Mouse (Mus musculus) forebrain, embryonic 16.5 days (tissue): ENCODE measurements around the gene Pdcd10. TPM values are rescaled to one million over a fixed set of nuclear protein-coding genes. Genes with fewer than 3 reads are reported as not detected.

Experiments used
- ATAC-seq: fragments of 200-750 bp; cut with Nextera tagmentation; 2 replicates; pipeline ENCODE4 v1.8.0; 2017; ENCODE audit warnings: mild to moderate bottlenecking, moderate library complexity
- H3K27ac ChIP-seq: fragments of 300-500 bp; sonication (generic); 2 replicates; pipeline ENCODE4 v1.5.1; 2014; ENCODE audit warnings: low read length, control low read depth
- H3K27me3 ChIP-seq: fragments of 300-500 bp; sonication (generic); replicated peaks from 2 replicates; pipeline ENCODE4 v1.6.1; 2014; ENCODE audit warnings: low read length; ENCODE audit not compliant: control insufficient read depth, insufficient read depth
- H3K36me3 ChIP-seq: fragments of 300-500 bp; sonication (generic); 2 replicates; pipeline ENCODE4 v1.6.1; 2014; ENCODE audit not compliant: control insufficient read depth, insufficient read depth
- H3K4me1 ChIP-seq: fragments of 300-500 bp; sonication (generic); replicated peaks from 2 replicates; pipeline ENCODE4 v1.6.1; 2014; ENCODE audit warnings: low read length; ENCODE audit not compliant: control insufficient read depth, insufficient read depth
- H3K4me2 ChIP-seq: fragments of 300-500 bp; sonication (generic); 2 replicates; pipeline ENCODE4 v1.6.1; 2014; ENCODE audit warnings: mild to moderate bottlenecking, low read length, control low read depth
- H3K4me3 ChIP-seq: fragments of 300-500 bp; sonication (generic); replicated peaks from 2 replicates; pipeline ENCODE4 v1.5.1; 2014; ENCODE audit warnings: mild to moderate bottlenecking, low read length, control low read depth
- H3K9ac ChIP-seq: fragments of 300-500 bp; sonication (generic); replicated peaks from 2 replicates; pipeline ENCODE4 v1.6.1; 2014; ENCODE audit warnings: low read depth, low read length, control low read depth
- H3K9me3 ChIP-seq: fragments of 300-500 bp; sonication (generic); 2 replicates; pipeline ENCODE4 v1.6.1; 2016; ENCODE audit warnings: low read length; ENCODE audit not compliant: control insufficient read depth
- WGBS: fragments of 180-500 bp; shearing (Covaris S2); extraction: QIAGEN DNeasy Blood & Tissue Kit; methylation state at CpG from one replicate; pipeline ENCODE4 v1.1.7; 2014; 5-methylcytosine and 5-hydroxymethylcytosine counted together
- polyA plus RNA-seq: library from polyadenylated mRNA; unstranded; fragments of >200 nt; fragmentation: Nextera tagmentation; extraction: Ambion mirVana; gene quantifications from 2 replicates; pipeline ENCODE4 v1.2.1, GENCODE M21; 2015

The Pdcd10 gene
- polyA plus RNA-seq, 1 experiment from 2014 or later = 82.6 TPM

DNA sequence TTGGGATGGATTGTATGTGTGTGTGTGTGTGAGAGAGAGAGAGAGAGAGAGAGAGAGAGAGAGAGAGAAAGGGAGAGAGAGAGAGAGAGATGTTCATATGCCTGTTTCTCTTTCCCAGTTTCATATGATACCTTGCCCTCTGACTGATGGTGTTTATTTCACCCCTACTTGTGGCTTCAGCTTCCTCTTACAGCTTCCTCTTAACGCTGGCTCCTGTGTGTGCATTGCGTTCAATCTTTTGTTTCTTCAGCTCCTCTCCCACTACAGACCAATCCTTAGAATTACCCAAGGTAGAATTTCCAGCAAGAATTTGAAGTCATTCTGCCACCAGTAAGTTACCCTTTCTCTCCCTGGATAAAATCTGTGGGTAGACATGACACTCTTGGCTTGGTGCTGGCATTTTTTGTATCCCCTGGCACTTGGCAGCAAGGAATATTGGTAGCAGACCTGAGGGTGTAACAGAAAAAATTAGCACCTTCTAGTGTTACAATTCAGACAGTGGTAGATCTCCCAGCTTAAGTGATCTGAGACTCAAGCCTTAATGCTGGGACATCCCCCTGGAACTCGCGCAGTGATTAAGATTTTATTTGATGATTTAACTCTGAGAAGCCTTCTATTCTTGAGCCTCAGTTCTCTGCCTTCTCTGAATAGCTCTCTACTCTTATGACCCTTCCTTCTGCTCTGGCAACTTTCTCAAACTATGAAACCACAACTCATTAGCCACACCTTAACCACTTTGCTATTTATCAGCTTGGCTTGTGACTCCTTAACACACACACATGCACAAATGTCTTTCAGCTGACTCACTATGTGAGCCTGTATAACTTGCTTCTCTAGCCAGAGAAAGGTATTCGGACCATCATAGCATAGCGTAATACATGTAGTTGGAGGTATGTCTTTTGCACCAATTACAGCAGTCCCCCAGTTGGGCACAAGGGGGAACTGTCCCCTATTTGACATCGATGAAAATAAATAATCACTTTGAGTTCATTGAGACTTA is 57.4 kb downstream of the Pdcd10 start:
- Histone ChIP-seq H3K36me3 (no peaks in the 10 kb centered on the region), H3K9me3 (no peaks in the 10 kb centered on the region), H3K27ac (no peak overlapping the region), H3K27me3 (no peaks in the 10 kb centered on the region), H3K4me3 (no peak overlapping the region), H3K9ac (no peak overlapping the region), H3K4me1 (no peaks in the 10 kb centered on the region), H3K4me2 (no peak overlapping the region)
- no peak for ATAC-seq
- WGBS = 91% methylated on average over 7 of the region's 7 CpGs

DNA sequence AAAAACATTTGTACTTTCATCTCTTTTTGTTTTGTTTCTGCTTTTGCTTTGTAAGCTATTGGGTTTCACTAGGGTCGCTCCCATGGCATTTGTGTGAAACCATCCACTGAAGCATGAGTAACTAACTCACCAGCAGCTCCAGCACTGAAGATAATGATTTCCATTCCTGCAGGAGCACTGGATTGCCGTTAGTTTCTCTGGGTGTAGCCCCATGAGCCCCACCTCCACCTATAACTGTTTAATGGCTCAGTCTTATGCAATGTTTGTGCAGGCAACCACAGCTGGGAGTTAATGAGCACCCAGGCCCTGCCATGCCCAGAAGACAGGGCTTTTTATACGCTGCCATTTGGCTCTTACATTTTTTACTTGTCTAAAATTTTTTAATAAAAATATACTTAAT is 63.7 kb downstream of the Pdcd10 start:
- WGBS = 45% methylated on average over 3 of the region's 3 CpGs
- no peak for ATAC-seq
- H3K4me2 ChIP-seq = no peak overlapping the region
- no peaks in the 10 kb centered on the region for H3K9me3 ChIP-seq
- H3K27me3 ChIP-seq = no peaks in the 10 kb centered on the region
- H3K4me1 ChIP-seq = no peaks in the 10 kb centered on the region
- H3K27ac ChIP-seq = no peak overlapping the region
- no peak overlapping the region for H3K4me3 ChIP-seq
- H3K9ac ChIP-seq = no peak overlapping the region
- no peaks in the 10 kb centered on the region for H3K36me3 ChIP-seq

DNA sequence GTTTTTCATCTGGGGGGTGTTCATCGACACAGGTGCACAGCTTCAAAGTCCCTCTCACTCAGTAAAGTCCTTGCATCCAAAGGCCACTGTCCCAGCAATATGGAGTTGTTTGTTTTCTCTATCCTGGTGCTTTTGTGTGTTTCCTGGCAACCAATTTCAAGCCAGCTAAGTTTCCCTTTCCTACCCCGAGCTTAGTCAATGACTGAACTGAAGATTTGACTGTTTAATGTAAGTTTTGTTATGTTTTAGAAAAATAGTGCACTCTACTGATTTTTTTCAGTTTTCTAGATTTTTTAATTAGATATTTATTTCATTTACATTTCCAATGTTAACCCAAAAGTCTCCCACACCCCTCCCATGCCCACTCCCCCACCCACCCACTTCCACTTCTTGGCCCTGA is 74.6 kb downstream of the Pdcd10 start, which contains the start of gene Wdr49:
Gene Wdr49 (minus strand): TSS at position 101 of the 400 bp plus-strand sequence.
- Histone ChIP-seq H3K9me3 (no peaks in the 10 kb centered on the region), H3K4me2 (no peak within 1 kb of the TSS), H3K27me3 (no peaks in the 10 kb centered on the region), H3K36me3 (no peaks in the 10 kb centered on the region), H3K27ac (no peak within 1 kb of the TSS), H3K4me3 (no peak within 1 kb of the TSS), H3K4me1 (no peaks in the 10 kb centered on the region), H3K9ac (no peak within 1 kb of the TSS)
- ATAC-seq = no peak
- WGBS = 34% methylated on average over 2 of the region's 2 CpGs

DNA sequence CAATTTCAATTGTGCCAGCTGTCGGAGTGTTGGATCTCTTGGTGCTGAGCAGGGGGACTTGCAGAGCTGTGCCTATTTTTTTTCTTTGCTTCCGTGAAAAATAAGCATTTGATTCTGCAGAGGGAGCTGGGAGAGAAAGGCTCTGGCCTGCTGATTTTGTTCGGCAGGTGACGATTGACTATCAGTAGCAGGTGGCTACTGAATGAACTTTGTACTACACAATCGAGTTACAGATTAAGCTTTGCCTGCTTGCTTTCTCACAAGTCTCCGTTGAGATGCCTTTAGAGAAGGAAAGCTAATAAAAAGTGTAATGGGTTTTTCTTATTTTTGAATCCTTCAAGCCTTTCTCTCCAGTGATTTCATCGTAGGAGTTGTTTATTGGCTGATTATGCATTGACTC is 81.5 kb downstream of the Pdcd10 start:
- Histone ChIP-seq H3K27me3 (no peaks in the 10 kb centered on the region), H3K27ac (no peak overlapping the region), H3K9ac (no peak overlapping the region), H3K4me2 (no peak overlapping the region), H3K4me3 (no peak overlapping the region), H3K9me3 (no peaks in the 10 kb centered on the region), H3K4me1 (no peaks in the 10 kb centered on the region), H3K36me3 (no peaks in the 10 kb centered on the region)
- 66% methylated on average over 7 of the region's 7 CpGs for WGBS
- ATAC-seq = no peak

DNA sequence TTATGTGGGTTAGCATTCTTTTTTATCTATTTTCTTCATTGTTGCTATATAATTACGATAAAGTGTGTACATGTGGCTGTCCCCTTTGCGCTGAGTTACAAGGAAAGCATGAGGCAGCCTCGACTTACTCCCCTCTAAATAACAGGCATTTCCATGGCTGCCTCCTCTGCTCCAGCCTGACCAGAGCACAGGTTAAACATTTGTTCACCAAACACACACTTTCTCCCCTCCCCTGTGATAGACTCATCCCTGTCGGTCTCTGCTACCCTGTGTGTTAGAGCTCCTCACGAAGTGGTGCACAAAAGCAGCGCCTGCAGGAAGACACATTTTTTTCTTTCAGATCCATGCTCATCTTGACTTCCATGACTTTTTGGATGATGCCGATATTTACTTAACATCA is 82.0 kb downstream of the Pdcd10 start:
- Histone ChIP-seq H3K9ac (no peak overlapping the region), H3K27me3 (no peaks in the 10 kb centered on the region), H3K27ac (no peak overlapping the region), H3K4me3 (no peak overlapping the region), H3K9me3 (no peaks in the 10 kb centered on the region), H3K4me1 (no peaks in the 10 kb centered on the region), H3K36me3 (no peaks in the 10 kb centered on the region), H3K4me2 (no peak overlapping the region)
- ATAC-seq = no peak
- WGBS = 89% methylated on average over 7 of the region's 7 CpGs

DNA sequence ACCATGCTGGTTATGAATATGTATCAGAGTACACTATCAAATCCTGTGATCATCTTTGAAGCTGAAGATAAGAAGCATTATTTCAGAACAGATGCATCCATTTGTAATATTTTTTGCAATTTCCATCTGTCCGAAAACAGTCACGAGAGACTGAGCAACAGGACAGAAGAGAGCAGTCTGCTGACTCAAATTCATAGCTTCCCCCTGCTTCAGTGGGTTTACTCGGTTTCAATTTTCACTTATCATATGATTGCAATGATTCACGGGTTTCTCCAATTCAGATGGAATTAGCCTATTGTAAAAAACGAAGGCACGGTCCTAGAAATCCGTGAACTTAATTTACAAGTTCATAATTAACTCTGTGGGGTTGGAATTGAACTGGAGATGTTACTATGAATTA is 88.5 kb downstream of the Pdcd10 start:
- Histone ChIP-seq H3K27me3 (no peaks in the 10 kb centered on the region), H3K4me2 (no peak overlapping the region), H3K9me3 (no peaks in the 10 kb centered on the region), H3K4me1 (no peaks in the 10 kb centered on the region), H3K4me3 (no peak overlapping the region), H3K27ac (no peak overlapping the region), H3K36me3 (no peaks in the 10 kb centered on the region), H3K9ac (no peak overlapping the region)
- 86% methylated on average over 7 of the region's 7 CpGs for WGBS
- no peak for ATAC-seq

Other genes starting within 250 kb of the Pdcd10 start
- not detected in 2 replicates for gene Wdr49, start 74.7 kb downstream of the Pdcd10 start, polyA plus RNA-seq
- 128 and 147 TPM in 2 replicates for gene Serpini1, start 691 bp upstream of the Pdcd10 start, polyA plus RNA-seq
- gene Gm29133, start 191.3 kb upstream of the Pdcd10 start, polyA plus RNA-seq = not detected in 2 replicates